Mouse (Mus musculus) embryonic fibroblast, embryonic 13.5 days (primary cell): ENCODE data around the gene Rad51b.

Experiments
- CTCF ChIP-seq: IDR thresholded peaks from 2 replicates; pipeline ENCODE4 v1.5.1; 2011; ENCODE audit warnings: mild to moderate bottlenecking, control low read depth, low read length, moderate library complexity, borderline replicate concordance; ENCODE audit not compliant: insufficient read depth
- POLR2A ChIP-seq: IDR thresholded peaks from 2 replicates; pipeline ENCODE4 v1.6.1; 2011; ENCODE audit warnings: low read depth, mild to moderate bottlenecking, control low read depth, low read length, moderate library complexity

GRCm38 (mm10) chr12:79359404-79359803, 62.3 kb downstream of the Rad51b start:
- TF ChIP-seq CTCF (no peak), POLR2A (no peak)
